Mouse (Mus musculus) liver, embryonic 14.5 days (tissue): ENCODE data around the gene Olfr1320. TPM values are rescaled to one million over a fixed set of nuclear protein-coding genes. Genes with fewer than 3 reads are reported as not detected.
"Not testable (repeated sequence)": the region's sequence is repeated elsewhere in the genome, so short reads cannot be mapped to it uniquely, and the experiment has no call there.

Experiments
- ATAC-seq: fragments of 200-750 bp; cut with Nextera tagmentation; 2 replicates; pipeline ENCODE4 v1.8.0; 2017; ENCODE audit warnings: moderate number of reproducible peaks, mild to moderate bottlenecking, moderate library complexity; ENCODE audit not compliant: insufficient read depth
- DNase-seq, 3 experiments: peaks; one replicate each; pipeline ENCODE4 v3.0.0-alpha.2; 2012 to 2013; ENCODE audit warnings: low read depth in 3 of 3, low spot score in 3 of 3
- H3K27ac ChIP-seq: fragments of 300-500 bp; sonication (generic); 2 replicates; pipeline ENCODE4 v1.5.1; 2014; ENCODE audit warnings: moderate library complexity, mild to moderate bottlenecking, control low read depth, inconsistent platforms
- H3K27me3 ChIP-seq: fragments of 300-500 bp; sonication (generic); 2 replicates; pipeline ENCODE4 v1.6.1; 2014; ENCODE audit warnings: mild to moderate bottlenecking, low read length, moderate library complexity; ENCODE audit not compliant: control insufficient read depth, insufficient read depth
- H3K36me3 ChIP-seq: fragments of 300-500 bp; sonication (generic); replicated peaks from 2 replicates; pipeline ENCODE4 v1.6.1; 2014; ENCODE audit warnings: low read depth; ENCODE audit not compliant: control insufficient read depth, insufficient read depth
- H3K4me1 ChIP-seq, 2 experiments: fragments of 200-500 bp in 1 of 2; fragments of 300-500 bp in 1 of 2; sonication (generic) in 1 of 2; replicated peaks; 2 replicates each; pipeline ENCODE4 v1.6.1; 2012 to 2014; ENCODE audit warnings: antibody characterized with exemption in 1 of 2, inconsistent platforms in 1 of 2, low read length in 1 of 2; ENCODE audit not compliant: control insufficient read depth in 2 of 2, insufficient read depth in 2 of 2
- H3K4me2 ChIP-seq: fragments of 300-500 bp; sonication (generic); 2 replicates; pipeline ENCODE4 v1.6.1; 2014; ENCODE audit warnings: low read depth, mild to moderate bottlenecking, control low read depth, moderate library complexity
- H3K4me3 ChIP-seq, 2 experiments: fragments of 200-500 bp in 1 of 2; fragments of 300-500 bp in 1 of 2; sonication (generic) in 1 of 2; 2 replicates each; pipeline ENCODE4 v1.5.1; 2012 to 2014; ENCODE audit warnings: low read depth in 2 of 2, low read length in 2 of 2, mild to moderate bottlenecking in 2 of 2, control low read depth in 1 of 2, inconsistent platforms in 1 of 2, moderate library complexity in 1 of 2; ENCODE audit not compliant: insufficient read depth in 1 of 2
- H3K9ac ChIP-seq: fragments of 300-500 bp; sonication (generic); replicated peaks from 2 replicates; pipeline ENCODE4 v1.6.1; 2014; ENCODE audit warnings: mild to moderate bottlenecking, control low read depth, moderate library complexity
- H3K9me3 ChIP-seq: fragments of 300-500 bp; sonication (generic); 2 replicates; pipeline ENCODE4 v1.6.1; 2016; ENCODE audit warnings: low read length, mixed read lengths; ENCODE audit not compliant: control insufficient read depth
- CTCF ChIP-seq: IDR thresholded peaks from 2 replicates; pipeline ENCODE4 v1.5.1; 2016; ENCODE audit warnings: antibody characterized with exemption, low read depth, control low read depth
- EP300 ChIP-seq: IDR thresholded peaks from 2 replicates; pipeline ENCODE4 v1.6.1; 2016; ENCODE audit warnings: antibody characterized with exemption, low read depth
- WGBS: fragments of 180-500 bp; shearing (Covaris S2); extraction: QIAGEN DNeasy Blood & Tissue Kit; methylation state at CpG from one replicate; pipeline ENCODE4 v1.1.7; 2014; ENCODE audit not compliant: insufficient replicate concordance; 5-methylcytosine and 5-hydroxymethylcytosine counted together
- polyA plus RNA-seq, 2 experiments: library from polyadenylated mRNA; depleted of rRNA in 1 of 2; stranded (reverse) in 1 of 2; unstranded in 1 of 2; fragments of >200 nt; fragmentation: Nextera tagmentation in 1 of 2; extraction: Ambion mirVana in 1 of 2; gene quantifications; 2 replicates each; pipeline versions ENCODE4 v1.2.1 to v1.2.3; 2012 to 2014

Olfr1320 gene
- polyA plus RNA-seq (2012; rRNA removed) (not detected in 2 replicates), polyA plus RNA-seq (2014; fragmentation: Nextera tagmentation; extraction: Ambion mirVana) (not detected in 2 replicates)

GRCm38 (mm10) chrX:49672033-49672432, at the start of gene Olfr1320:
TSS of gene Olfr1320 (plus strand) at chrX:49672333.
- DNase-seq (no peak), ATAC-seq (no peak)
- 59% methylated on average over 1 of the region's 1 CpGs for WGBS
- no peak within 1 kb of the TSS for H3K4me2 ChIP-seq
- H3K27me3 ChIP-seq, result no peaks in the 10 kb centered on the region
- H3K36me3 ChIP-seq, result no peaks in the 10 kb centered on the region
- TF ChIP-seq CTCF (no peak), EP300 (no peak)
- H3K4me3 ChIP-seq, result no peak within 1 kb of the TSS
- H3K9me3 ChIP-seq, result no peaks in the 10 kb centered on the region
- no peak within 1 kb of the TSS for H3K9ac ChIP-seq
- H3K4me1 ChIP-seq, result no peaks in the 10 kb centered on the region
- H3K27ac ChIP-seq, result no peak within 1 kb of the TSS

GRCm38 (mm10) chrX:49627566-49627965, 44.6 kb upstream of the Olfr1320 start:
- no peak for ATAC-seq
- Histone ChIP-seq H3K9me3 (no peaks in the 10 kb centered on the region), H3K27ac (no peak overlapping the region)

GRCm38 (mm10) chrX:49631195-49631594, 40.9 kb upstream of the Olfr1320 start:
- Histone ChIP-seq H3K36me3 (no peaks in the 10 kb centered on the region), H3K4me1 (no peaks in the 10 kb centered on the region), H3K4me3 (no peak overlapping the region), H3K4me2 (no peak overlapping the region), H3K9me3 (no peaks in the 10 kb centered on the region), H3K27me3 (no peaks in the 10 kb centered on the region), H3K27ac (no peak overlapping the region), H3K9ac (no peak overlapping the region)
- TF ChIP-seq EP300 (no peak), CTCF (no peak)
- DNase-seq (no peak), ATAC-seq (no peak)
- WGBS, result 59% methylated on average over 2 of the region's 2 CpGs

More at GRCm38 (mm10) chrX:49627566-49627965, 44.6 kb upstream of the Olfr1320 start:
- TF ChIP-seq CTCF (no peak), EP300 (no peak)
- no peak for DNase-seq
- Histone ChIP-seq H3K27me3 (no peaks in the 10 kb centered on the region), H3K4me2 (no peak overlapping the region), H3K4me3 (no peak overlapping the region), H3K36me3 (no peaks in the 10 kb centered on the region), H3K4me1 (no peaks in the 10 kb centered on the region), H3K9ac (no peak overlapping the region)

- not testable (repeated sequence) for ATAC-seq, H3K4me2 ChIP-seq, H3K9me3 ChIP-seq, DNase-seq, H3K36me3 ChIP-seq, H3K4me1 ChIP-seq, H3K27ac ChIP-seq, H3K9ac ChIP-seq, H3K27me3 ChIP-seq, H3K4me3 ChIP-seq
- WGBS, result 72% methylated on average over 27 of the region's 29 CpGs
Measured at GRCm38 (mm10) chrX:49660781-49661180, 11.4 kb upstream of the Olfr1320 start.

Other genes starting within 250 kb of the Olfr1320 start
- 1.3 and 1.7 TPM in 2 replicates for gene Arhgap36, start 208.4 kb upstream of the Olfr1320 start, polyA plus RNA-seq (2012; rRNA removed)
- 2.4 and 2.6 TPM in 2 replicates for gene Arhgap36, start 208.4 kb upstream of the Olfr1320 start, polyA plus RNA-seq (2014; fragmentation: Nextera tagmentation; extraction: Ambion mirVana)
- not detected in 2 replicates for gene Olfr1321, start 62.7 kb downstream of the Olfr1320 start, polyA plus RNA-seq (2012; rRNA removed)
- not detected in 2 replicates for gene Olfr1321, start 62.7 kb downstream of the Olfr1320 start, polyA plus RNA-seq (2014; fragmentation: Nextera tagmentation; extraction: Ambion mirVana)
- 24.6 and 26.6 TPM in 2 replicates for gene Igsf1, start 125.4 kb downstream of the Olfr1320 start, polyA plus RNA-seq (2012; rRNA removed)
- 35.6 and 39.1 TPM in 2 replicates for gene Igsf1, start 125.4 kb downstream of the Olfr1320 start, polyA plus RNA-seq (2014; fragmentation: Nextera tagmentation; extraction: Ambion mirVana)
- gene Olfr1322, start 219.2 kb downstream of the Olfr1320 start, polyA plus RNA-seq (2012; rRNA removed), result not detected in 2 replicates
- gene Olfr1322, start 219.2 kb downstream of the Olfr1320 start, polyA plus RNA-seq (2014; fragmentation: Nextera tagmentation; extraction: Ambion mirVana), result not detected in 2 replicates